Mouse (Mus musculus) embryonic fibroblast, embryonic 13.5 days (primary cell): ENCODE measurements around the gene Pheta1. TPM values are rescaled to one million over a fixed set of nuclear protein-coding genes. Genes with fewer than 3 reads are reported as not detected.

ENCODE experiments used
- H3K27ac ChIP-seq: 2 replicates; pipeline ENCODE4 v1.5.1; 2012; ENCODE audit warnings: low read length, control low read depth, inconsistent platforms; ENCODE audit not compliant: insufficient read depth
- H3K4me1 ChIP-seq: 2 replicates; pipeline ENCODE4 v1.6.1; 2011; ENCODE audit warnings: low read length; ENCODE audit not compliant: control insufficient read depth, insufficient read depth
- H3K4me3 ChIP-seq: 2 replicates; pipeline ENCODE4 v1.5.1; 2011; ENCODE audit warnings: mild to moderate bottlenecking, control low read depth, low read length; ENCODE audit not compliant: insufficient read depth
- CTCF ChIP-seq: IDR thresholded peaks from 2 replicates; pipeline ENCODE4 v1.5.1; 2011; ENCODE audit warnings: mild to moderate bottlenecking, control low read depth, low read length, moderate library complexity, borderline replicate concordance; ENCODE audit not compliant: insufficient read depth
- POLR2A ChIP-seq: IDR thresholded peaks from 2 replicates; pipeline ENCODE4 v1.6.1; 2011; ENCODE audit warnings: low read depth, mild to moderate bottlenecking, control low read depth, low read length, moderate library complexity
- polyA plus RNA-seq: library from polyadenylated mRNA; stranded (reverse); fragments of >200 nt; gene quantifications from 2 replicates; pipeline ENCODE4 v1.2.4, GENCODE M21; 2011; ENCODE audit warnings: low read depth; ENCODE audit not compliant: missing spikeins, insufficient read length

Pheta1 gene
- polyA plus RNA-seq, 1 experiment: 4.8 TPM

GRCm38 (mm10) chr5:121835949-121836691 lies 12.7 kb upstream of the Pheta1 start:
- TF ChIP-seq CTCF: no peak
- TF ChIP-seq POLR2A: no peak
- Histone ChIP-seq H3K4me3 (peak overlapping the region; percentile 67), H3K4me1 (peaks cover 14% of the 10 kb centered on the region), H3K27ac (peak overlapping the region; percentile 44)

DNA sequence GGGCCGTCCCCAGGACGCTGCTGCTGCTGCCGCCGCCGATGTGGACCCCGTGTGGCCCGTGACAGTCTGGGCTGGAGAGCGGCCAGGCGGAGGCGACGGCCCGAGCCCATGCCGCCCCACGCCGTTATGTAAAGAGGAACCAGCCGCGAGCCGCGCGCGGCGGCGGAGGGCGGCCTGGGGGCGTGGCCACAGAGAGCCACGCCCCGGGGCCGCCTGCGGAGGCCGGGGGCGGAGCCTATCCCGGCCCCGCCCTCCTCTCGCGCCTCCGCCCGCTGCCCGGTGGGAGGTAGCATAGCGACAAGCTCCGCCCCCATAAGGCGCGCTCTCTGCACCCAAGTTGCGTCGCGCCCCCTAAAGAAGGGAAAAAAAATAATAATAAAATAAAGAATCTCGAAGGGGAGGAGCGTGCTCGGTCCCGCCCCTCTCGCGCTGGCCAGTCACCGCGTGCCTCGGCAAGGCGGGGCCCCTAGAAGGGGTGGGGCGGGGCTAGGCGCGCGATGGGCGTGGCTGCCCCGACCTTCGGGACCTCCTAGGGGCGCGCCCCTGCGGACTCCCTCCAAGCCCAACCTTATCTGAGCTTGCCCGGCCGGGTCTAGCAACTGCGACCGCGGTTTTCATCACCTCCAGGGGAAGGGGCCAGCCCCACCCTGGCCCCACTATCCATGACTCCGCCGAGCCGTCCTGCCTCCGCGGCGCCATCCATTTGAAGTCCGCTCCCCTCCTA lies 11.9 kb upstream of the Pheta1 start:
- Histone ChIP-seq H3K4me1 (peaks cover 14% of the 10 kb centered on the region), H3K27ac (peak overlapping the region; percentile 98), H3K4me3 (peak overlapping the region; percentile 85)
- TF ChIP-seq CTCF (no peak), POLR2A (peak; percentile 94)

GRCm38 (mm10) chr5:121837441-121838340 lies 11.1 kb upstream of the Pheta1 start, which contains the start of gene Sh2b3:
Gene Sh2b3, minus strand, starts transcription at chr5:121837646.
- TF ChIP-seq CTCF (no peak), POLR2A (peak; percentile 67)
- peak within 1 kb of the TSS; percentile 98 for H3K27ac ChIP-seq
- H3K4me3 ChIP-seq: peak within 1 kb of the TSS; percentile 85
- H3K4me1 ChIP-seq: peaks cover 14% of the 10 kb centered on the region

GRCm38 (mm10) chr5:121838341-121839127 lies 10.2 kb upstream of the Pheta1 start:
- TF ChIP-seq CTCF: no peak
- TF ChIP-seq POLR2A: 0 out of 2 replicates have a peak, but pooled peaks have one; percentile 30
- H3K4me1 ChIP-seq: peaks cover 13% of the 10 kb centered on the region
- peak overlapping the region; percentile 27 for H3K4me3 ChIP-seq
- peak overlapping the region; percentile 28 for H3K27ac ChIP-seq

DNA sequence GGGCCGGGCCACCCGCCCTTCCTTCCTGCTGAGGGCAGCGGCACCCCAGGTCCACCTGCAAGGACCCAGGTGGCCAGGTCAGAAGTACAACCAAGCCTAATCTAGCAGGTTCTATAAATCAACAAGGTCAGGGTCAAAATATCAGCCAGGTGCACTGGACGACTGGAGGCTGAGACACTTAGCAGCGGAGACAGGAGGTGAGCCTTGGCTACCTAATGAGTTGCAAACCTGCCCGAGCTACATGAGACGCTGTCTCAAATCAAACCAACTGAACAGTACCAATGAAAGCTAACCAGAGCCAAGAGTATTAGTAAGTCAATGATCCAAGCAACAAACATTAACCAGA lies 9.7 kb upstream of the Pheta1 start:
- Histone ChIP-seq H3K4me3 (no peak overlapping the region), H3K27ac (no peak overlapping the region), H3K4me1 (peaks cover 14% of the 10 kb centered on the region)
- TF ChIP-seq POLR2A (no peak), CTCF (no peak)

GRCm38 (mm10) chr5:121841516-121841915 lies 7.3 kb upstream of the Pheta1 start:
- TF ChIP-seq CTCF: no peak
- no peak for TF ChIP-seq POLR2A
- H3K4me3 ChIP-seq: no peak overlapping the region
- H3K27ac ChIP-seq: no peak overlapping the region
- peaks cover 9% of the 10 kb centered on the region for H3K4me1 ChIP-seq

GRCm38 (mm10) chr5:121841973-121842372 lies 6.8 kb upstream of the Pheta1 start:
- Histone ChIP-seq H3K4me1 (peaks cover 9% of the 10 kb centered on the region), H3K4me3 (no peak overlapping the region), H3K27ac (no peak overlapping the region)
- TF ChIP-seq CTCF (no peak), POLR2A (no peak)

DNA sequence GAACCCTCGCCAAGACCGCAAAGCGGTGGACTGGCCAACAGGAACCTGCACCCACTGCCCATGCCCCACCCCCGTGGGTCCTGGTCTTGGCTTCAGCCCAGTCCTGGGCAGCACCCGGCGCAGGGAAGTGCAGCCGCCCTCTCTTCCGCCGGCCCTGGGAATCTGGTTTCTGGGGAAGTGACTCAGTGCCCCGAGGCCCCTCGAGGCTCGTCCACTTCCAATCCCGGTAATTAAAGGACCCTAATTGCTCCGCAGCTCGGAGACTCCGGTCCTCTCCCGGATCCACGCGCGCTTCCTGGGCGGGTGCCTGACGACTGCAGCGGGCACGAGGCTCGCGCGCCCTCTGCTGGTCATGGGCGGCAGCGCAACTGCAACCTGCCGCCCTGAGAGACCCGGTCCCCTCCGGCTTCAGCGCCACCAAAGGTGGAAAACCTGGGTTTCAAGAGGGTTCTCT lies 6.1 kb upstream of the Pheta1 start:
- Histone ChIP-seq H3K27ac (no peak overlapping the region), H3K4me3 (peak overlapping the region; percentile 41), H3K4me1 (peaks cover 9% of the 10 kb centered on the region)
- TF ChIP-seq POLR2A (no peak), CTCF (peak; percentile 93)

GRCm38 (mm10) chr5:121843138-121843905 lies 5.5 kb upstream of the Pheta1 start:
- Histone ChIP-seq H3K27ac (no peak overlapping the region), H3K4me1 (peaks cover 5% of the 10 kb centered on the region), H3K4me3 (peak overlapping the region; percentile 12; the same call in 1 of the 2 replicates)
- TF ChIP-seq POLR2A (no peak), CTCF (no peak)
